Mouse (Mus musculus): Measurements from ENCODE around the gene Ephx1.
A peak's percentile ranks its signal among the peaks of the same experiment; 100 is the strongest.
"Not testable (repeated sequence)": the region's sequence is repeated elsewhere in the genome, so short reads cannot be mapped to it uniquely, and the experiment has no call there.

Gene Ephx1

GRCm38 (mm10) chr1:181013446-181013845 is 7.3 kb downstream of the Ephx1 start:
- DNase-seq (ENCODE audit: low spot score in 2 of 2): no peak

GRCm38 (mm10) chr1:181012416-181012815 is 8.3 kb downstream of the Ephx1 start:
- DNase-seq (ENCODE audit: low spot score in 2 of 2): no peak

GRCm38 (mm10) chr1:181011601-181012000 is 9.1 kb downstream of the Ephx1 start:
- no peak for DNase-seq (ENCODE audit: low spot score in 2 of 2)

GRCm38 (mm10) chr1:181010171-181010932 is 10.4 kb downstream of the Ephx1 start:
- no peak for DNase-seq (ENCODE audit: low spot score in 2 of 2)

GRCm38 (mm10) chr1:181009754-181010153 is 10.9 kb downstream of the Ephx1 start:
- no peak for DNase-seq (ENCODE audit: low spot score in 2 of 2)

GRCm38 (mm10) chr1:181009011-181009590 is 11.6 kb downstream of the Ephx1 start:
- DNase-seq (ENCODE audit: low spot score in 2 of 2): no peak

- DNase-seq (ENCODE audit: low spot score in 2 of 2): no peak
Measured at GRCm38 (mm10) chr1:181008266-181008665, 12.4 kb downstream of the Ephx1 start.

GRCm38 (mm10) chr1:181007831-181008230 is 12.9 kb downstream of the Ephx1 start:
- DNase-seq (ENCODE audit: low spot score in 2 of 2): no peak

- no peak for DNase-seq (ENCODE audit: low spot score in 2 of 2)
Measured at GRCm38 (mm10) chr1:181005331-181005730, 15.4 kb downstream of the Ephx1 start.

- DNase-seq (ENCODE audit: low spot score in 2 of 2): no peak
Measured at GRCm38 (mm10) chr1:181003790-181004189, 16.9 kb downstream of the Ephx1 start.

- no peak for DNase-seq (ENCODE audit: low spot score in 2 of 2)
Measured at GRCm38 (mm10) chr1:181001621-181002020, 19.1 kb downstream of the Ephx1 start.

GRCm38 (mm10) chr1:181001217-181001616 is 19.5 kb downstream of the Ephx1 start:
- no peak for DNase-seq (ENCODE audit: low spot score in 2 of 2)

- DNase-seq (ENCODE audit: low spot score in 2 of 2): no peak
Measured at GRCm38 (mm10) chr1:181000501-181001092, 20.1 kb downstream of the Ephx1 start.

GRCm38 (mm10) chr1:180992142-180992541 is 28.6 kb downstream of the Ephx1 start:
- DNase-seq (ENCODE audit: low spot score in 2 of 2): peak; percentile 32 to 53

- DNase-seq (ENCODE audit: low spot score in 2 of 2): no peak
Measured at GRCm38 (mm10) chr1:180990671-180991070, 30.0 kb downstream of the Ephx1 start.

GRCm38 (mm10) chr1:180987759-180988158 is 32.9 kb downstream of the Ephx1 start:
- DNase-seq (ENCODE audit: low spot score in 2 of 2): peak; percentile 57 to 62

GRCm38 (mm10) chr1:180986701-180987100 is 34.0 kb downstream of the Ephx1 start:
- no peak for DNase-seq (ENCODE audit: low spot score in 2 of 2)

- not testable (repeated sequence) for DNase-seq (ENCODE audit: low spot score in 2 of 2)
Measured at GRCm38 (mm10) chr1:180981298-180982046, 39.2 kb downstream of the Ephx1 start.

GRCm38 (mm10) chr1:180980464-180980863 is 40.2 kb downstream of the Ephx1 start:
- no peak for DNase-seq (ENCODE audit: low spot score in 2 of 2)

- no peak for DNase-seq (ENCODE audit: low spot score in 2 of 2)
Measured at GRCm38 (mm10) chr1:180979484-180980251, 41.0 kb downstream of the Ephx1 start.

- DNase-seq (ENCODE audit: low spot score in 2 of 2): peak; percentile 34 to 41
Measured at GRCm38 (mm10) chr1:180976110-180976679, 44.5 kb downstream of the Ephx1 start.
